Mouse (Mus musculus) liver, embryonic 11.5 days (tissue): ENCODE measurements at regions not wholly inside any gene's neighbourhood (a gene's known extent, or its start where the extent isn't known, plus 50 kb on each side); places are given as distances from the start of the nearest gene placed in this dataset.

ENCODE experiments used
- ATAC-seq: fragments of 200-750 bp; cut with Nextera tagmentation; replicated peaks from 2 replicates; pipeline ENCODE4 v1.8.0; 2017; ENCODE audit warnings: moderate number of reproducible peaks, mild to moderate bottlenecking, moderate TSS enrichment, moderate library complexity; ENCODE audit not compliant: low FRiP score
- DNase-seq: peaks from one replicate; pipeline ENCODE4 v3.0.0-alpha.2; 2017; ENCODE audit warnings: low spot score
- H3K27ac ChIP-seq: fragments of 300-500 bp; sonication (generic); 2 replicates; pipeline ENCODE4 v1.5.1; 2014; ENCODE audit warnings: mild to moderate bottlenecking, low read depth, low read length, control low read depth
- H3K27me3 ChIP-seq: fragments of 300-500 bp; sonication (generic); replicated peaks from 2 replicates; pipeline ENCODE4 v1.6.1; 2014; ENCODE audit warnings: low read length, mixed read lengths; ENCODE audit not compliant: control insufficient read depth, insufficient read depth
- H3K36me3 ChIP-seq: fragments of 300-500 bp; sonication (generic); 2 replicates; pipeline ENCODE4 v1.6.1; 2014; ENCODE audit warnings: mild to moderate bottlenecking, low read length, moderate library complexity, mixed read lengths; ENCODE audit not compliant: control insufficient read depth, insufficient read depth
- H3K4me1 ChIP-seq: fragments of 300-500 bp; sonication (generic); replicated peaks from 2 replicates; pipeline ENCODE4 v1.6.1; 2014; ENCODE audit warnings: low read length, mixed read lengths; ENCODE audit not compliant: control insufficient read depth, insufficient read depth
- H3K4me2 ChIP-seq: fragments of 300-500 bp; sonication (generic); 2 replicates; pipeline ENCODE4 v1.6.1; 2014; ENCODE audit warnings: mild to moderate bottlenecking, control low read depth, moderate library complexity
- H3K4me3 ChIP-seq: fragments of 300-500 bp; sonication (generic); 2 replicates; pipeline ENCODE4 v1.5.1; 2014; ENCODE audit warnings: low read depth, low read length, control low read depth
- H3K9ac ChIP-seq: fragments of 300-500 bp; sonication (generic); 2 replicates; pipeline ENCODE4 v1.6.1; 2014; ENCODE audit warnings: low read depth, low read length, control low read depth
- H3K9me3 ChIP-seq: fragments of 300-500 bp; sonication (generic); 2 replicates; pipeline ENCODE4 v1.6.1; 2016; ENCODE audit warnings: low read length, inconsistent platforms, mixed read lengths; ENCODE audit not compliant: control insufficient read depth
- WGBS: fragments of 180-500 bp; shearing (Covaris S2); extraction: QIAGEN DNeasy Blood & Tissue Kit; methylation state at CpG from one replicate; pipeline ENCODE4 v1.1.7; 2014; 5-methylcytosine and 5-hydroxymethylcytosine counted together

- no peaks in the 10 kb centered on the region for H3K27me3 ChIP-seq
- no peaks in the 10 kb centered on the region for H3K9me3 ChIP-seq
- no peak overlapping the region for H3K4me2 ChIP-seq
- no peak overlapping the region for H3K9ac ChIP-seq
- ATAC-seq (no peak), DNase-seq (no peak)
- H3K4me3 ChIP-seq, result no peak overlapping the region
- H3K27ac ChIP-seq, result no peak overlapping the region
- H3K4me1 ChIP-seq, result no peaks in the 10 kb centered on the region
- 82% methylated on average over 7 of the region's 7 CpGs for WGBS
- H3K36me3 ChIP-seq, result no peaks in the 10 kb centered on the region
Measured at GRCm38 (mm10) chr10:111779956-111780355, 192.5 kb upstream of the Krr1 start.

DNA sequence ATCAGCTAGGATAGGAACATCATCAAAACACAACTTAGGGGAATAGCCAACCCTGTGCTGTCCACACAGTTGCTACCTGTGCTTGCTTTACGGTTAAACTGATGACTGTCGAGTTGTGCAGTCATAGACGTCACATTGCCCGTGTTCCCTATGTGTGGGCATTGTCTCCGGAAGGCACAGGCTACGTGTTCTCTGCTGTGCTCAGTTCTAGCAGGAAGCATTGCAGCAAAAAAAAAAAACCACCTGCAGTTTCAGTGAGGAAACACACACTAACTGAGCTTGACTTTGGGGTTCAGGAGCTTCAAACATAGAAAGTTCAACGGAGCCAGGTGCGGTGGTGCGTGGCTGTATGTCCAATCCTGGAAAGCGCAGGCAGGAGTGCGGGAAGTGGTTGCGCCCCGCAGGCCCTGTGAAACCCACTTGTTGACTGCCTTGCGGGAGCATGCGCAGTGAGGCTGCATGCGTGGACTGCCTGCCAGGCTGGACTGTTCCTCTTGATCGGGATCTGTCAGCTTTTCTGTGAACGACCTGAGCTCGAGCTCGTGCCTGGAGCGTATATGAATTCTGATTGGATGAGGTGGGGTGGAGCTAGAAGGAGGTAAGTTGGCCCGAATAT, 190.2 kb upstream of the Krr1 start:
- Histone ChIP-seq H3K27me3 (no peaks in the 10 kb centered on the region), H3K27ac (no peak overlapping the region), H3K4me1 (no peaks in the 10 kb centered on the region), H3K4me2 (no peak overlapping the region), H3K4me3 (no peak overlapping the region), H3K36me3 (no peaks in the 10 kb centered on the region), H3K9me3 (no peaks in the 10 kb centered on the region), H3K9ac (no peak overlapping the region)
- DNase-seq (no peak), ATAC-seq (no peak)
- 81% methylated on average over 22 of the region's 22 CpGs for WGBS

DNA sequence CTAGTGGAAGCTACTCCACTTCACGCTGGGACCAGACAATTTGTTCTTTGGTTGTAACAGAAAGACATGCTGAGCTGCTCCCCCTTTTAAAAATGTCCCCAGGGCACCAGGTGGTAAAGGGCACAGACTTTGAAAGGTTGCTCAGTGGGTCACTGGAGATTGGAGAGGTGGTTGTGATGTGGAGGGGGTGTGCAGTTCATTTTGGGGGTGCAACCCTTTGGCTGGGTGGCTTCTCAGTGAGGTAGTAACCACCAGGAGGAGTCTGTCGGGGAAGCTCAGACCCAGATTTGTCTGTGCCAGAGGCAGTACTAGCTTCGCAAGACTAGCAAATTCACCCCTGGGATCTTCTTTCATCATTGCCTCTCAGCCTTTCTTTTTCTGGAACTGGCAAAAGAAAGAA, 189.0 kb upstream of the Krr1 start:
- 83% methylated on average over 3 of the region's 3 CpGs for WGBS
- H3K4me3 ChIP-seq, result no peak overlapping the region
- H3K4me2 ChIP-seq, result no peak overlapping the region
- DNase-seq, result no peak
- H3K4me1 ChIP-seq, result no peaks in the 10 kb centered on the region
- no peaks in the 10 kb centered on the region for H3K9me3 ChIP-seq
- no peaks in the 10 kb centered on the region for H3K36me3 ChIP-seq
- no peak for ATAC-seq
- H3K27ac ChIP-seq, result no peak overlapping the region
- no peaks in the 10 kb centered on the region for H3K27me3 ChIP-seq
- H3K9ac ChIP-seq, result no peak overlapping the region

- ATAC-seq, result no peak
- no peaks in the 10 kb centered on the region for H3K27me3 ChIP-seq
Measured at GRCm38 (mm10) chr10:111784065-111784853, 188.2 kb upstream of the Krr1 start.

DNA sequence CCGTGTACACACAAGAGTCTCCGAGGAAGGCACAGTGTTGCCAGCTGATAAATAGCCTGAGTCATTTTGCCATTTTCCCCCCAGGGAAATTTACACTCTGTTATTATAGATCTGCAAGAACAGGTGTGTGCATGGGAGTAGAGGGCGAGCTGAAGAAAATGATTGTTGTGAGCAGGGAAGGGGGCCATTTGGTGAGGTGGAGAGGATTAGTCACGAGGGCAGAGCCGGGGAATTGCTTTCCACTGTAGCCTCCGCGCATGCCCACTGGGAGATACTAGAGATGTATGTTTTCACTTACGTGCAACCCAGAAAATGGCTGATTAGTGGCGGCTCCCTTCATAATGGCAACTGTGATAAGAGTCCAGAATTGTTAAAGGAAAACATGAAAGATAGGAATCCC, 185.3 kb upstream of the Krr1 start:
- no peak for ATAC-seq
- no peaks in the 10 kb centered on the region for H3K9me3 ChIP-seq

More at GRCm38 (mm10) chr10:111784065-111784853, 188.2 kb upstream of the Krr1 start:
- Histone ChIP-seq H3K27ac (no peak overlapping the region), H3K36me3 (no peaks in the 10 kb centered on the region), H3K4me2 (no peak overlapping the region), H3K9me3 (no peaks in the 10 kb centered on the region), H3K4me3 (no peak overlapping the region), H3K4me1 (no peaks in the 10 kb centered on the region), H3K9ac (no peak overlapping the region)
- no peak for DNase-seq
- WGBS, result 77% methylated on average over 12 of the region's 12 CpGs

DNA sequence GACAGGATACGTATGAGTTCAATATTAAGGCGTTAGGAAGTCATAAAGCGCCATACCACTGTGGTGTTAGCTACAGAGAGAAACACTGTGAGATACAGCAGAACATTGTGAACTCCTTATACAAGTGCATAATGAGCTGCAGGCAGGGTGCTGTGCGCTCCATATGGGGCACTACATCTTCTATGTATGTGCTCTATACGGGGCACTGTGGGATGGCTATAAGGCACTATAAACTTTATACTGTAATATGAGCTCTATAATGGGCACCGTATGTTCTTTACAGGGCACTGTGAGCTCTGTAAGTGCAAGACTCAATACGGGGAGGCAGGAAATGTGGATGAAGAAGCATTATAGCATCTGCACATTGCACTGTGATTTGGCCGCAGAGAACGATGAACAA, 183.2 kb upstream of the Krr1 start:
- H3K9ac ChIP-seq, result no peak overlapping the region
- no peaks in the 10 kb centered on the region for H3K27me3 ChIP-seq
- H3K4me3 ChIP-seq, result no peak overlapping the region
- 88% methylated on average over 9 of the region's 9 CpGs for WGBS
- H3K36me3 ChIP-seq, result no peaks in the 10 kb centered on the region
- DNase-seq (no peak), ATAC-seq (no peak)
- H3K4me2 ChIP-seq, result no peak overlapping the region
- H3K9me3 ChIP-seq, result no peaks in the 10 kb centered on the region
- H3K27ac ChIP-seq, result no peak overlapping the region
- H3K4me1 ChIP-seq, result no peaks in the 10 kb centered on the region

More for the DNA sequence above, 185.3 kb upstream of the Krr1 start:
- no peak for DNase-seq
- no peak overlapping the region for H3K4me2 ChIP-seq
- H3K9ac ChIP-seq, result no peak overlapping the region
- no peaks in the 10 kb centered on the region for H3K27me3 ChIP-seq
- H3K4me1 ChIP-seq, result no peaks in the 10 kb centered on the region
- H3K36me3 ChIP-seq, result no peaks in the 10 kb centered on the region
- H3K4me3 ChIP-seq, result no peak overlapping the region
- WGBS, result 65% methylated on average over 9 of the region's 9 CpGs
- no peak overlapping the region for H3K27ac ChIP-seq

DNA sequence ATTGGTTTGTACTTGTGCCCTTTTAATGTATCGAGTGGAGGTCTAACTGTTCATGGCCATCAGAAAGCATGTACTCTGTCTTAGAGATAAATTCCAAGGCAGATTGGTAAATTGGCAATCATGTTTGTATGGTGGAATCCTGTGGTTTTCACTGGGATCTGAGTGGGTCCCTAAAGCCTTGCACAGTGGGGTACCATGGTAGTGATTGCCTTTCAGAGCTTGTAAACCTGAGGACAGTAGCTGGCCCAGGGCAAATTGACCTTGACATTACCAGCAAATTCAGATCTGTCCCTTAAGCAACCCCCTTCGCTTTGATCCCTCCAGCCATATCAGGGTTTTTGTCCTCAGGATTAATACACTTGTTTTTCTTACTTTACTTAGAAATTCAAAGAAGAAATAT, 181.6 kb upstream of the Krr1 start:
- 90% methylated on average over 2 of the region's 2 CpGs for WGBS
- no peak overlapping the region for H3K27ac ChIP-seq
- no peak for ATAC-seq
- no peaks in the 10 kb centered on the region for H3K27me3 ChIP-seq
- H3K36me3 ChIP-seq, result no peaks in the 10 kb centered on the region
- no peak overlapping the region for H3K4me2 ChIP-seq
- H3K4me1 ChIP-seq, result no peaks in the 10 kb centered on the region
- H3K9ac ChIP-seq, result no peak overlapping the region
- no peak overlapping the region for H3K4me3 ChIP-seq
- DNase-seq, result no peak
- H3K9me3 ChIP-seq, result no peaks in the 10 kb centered on the region

GRCm38 (mm10) chr10:111795056-111795455, 177.4 kb upstream of the Krr1 start:
- no peak overlapping the region for H3K4me2 ChIP-seq
- 76% methylated on average over 5 of the region's 5 CpGs for WGBS
- no peak for DNase-seq
- no peaks in the 10 kb centered on the region for H3K27me3 ChIP-seq
- H3K4me3 ChIP-seq, result no peak overlapping the region
- no peak overlapping the region for H3K27ac ChIP-seq
- H3K36me3 ChIP-seq, result no peaks in the 10 kb centered on the region
- no peak for ATAC-seq
- no peak overlapping the region for H3K9ac ChIP-seq
- no peaks in the 10 kb centered on the region for H3K4me1 ChIP-seq
- H3K9me3 ChIP-seq, result no peaks in the 10 kb centered on the region

DNA sequence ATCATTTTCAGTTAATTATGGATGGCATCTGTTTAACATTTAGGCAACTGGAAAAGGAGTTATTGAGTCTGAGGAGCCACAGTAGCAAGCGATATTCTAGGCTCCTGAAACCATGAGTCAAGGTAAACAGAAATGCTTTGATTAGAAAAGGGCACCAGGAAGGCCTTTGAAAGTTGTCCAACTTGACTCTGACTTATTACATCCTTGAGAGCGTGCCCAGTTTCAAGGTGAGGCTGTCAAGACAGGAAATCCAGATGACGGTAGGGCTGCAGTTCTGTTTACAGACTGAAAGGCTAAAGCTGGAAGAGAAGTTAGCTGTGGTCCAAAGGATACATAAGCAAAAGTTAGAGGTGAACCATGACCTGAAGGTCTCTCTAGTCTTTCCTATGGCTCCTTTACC, 176.7 kb upstream of the Krr1 start:
- Histone ChIP-seq H3K9me3 (no peaks in the 10 kb centered on the region), H3K36me3 (no peaks in the 10 kb centered on the region), H3K27me3 (no peaks in the 10 kb centered on the region), H3K4me1 (no peaks in the 10 kb centered on the region), H3K4me2 (no peak overlapping the region), H3K4me3 (no peak overlapping the region), H3K9ac (no peak overlapping the region), H3K27ac (no peak overlapping the region)
- DNase-seq (no peak), ATAC-seq (no peak)
- 68% methylated on average over 3 of the region's 3 CpGs for WGBS
